Mouse (Mus musculus) intestine, embryonic 15.5 days (tissue): ENCODE measurements at regions not wholly inside any gene's neighbourhood (a gene's known extent, or its start where the extent isn't known, plus 50 kb on each side); places are given as distances from the start of the nearest gene placed in this dataset.

Experiments used
- ATAC-seq: fragments of 200-750 bp; cut with Nextera tagmentation; 2 replicates; pipeline ENCODE4 v1.8.0; 2017; ENCODE audit warnings: moderate TSS enrichment, moderate library complexity
- H3K27ac ChIP-seq: fragments of 300-500 bp; sonication (generic); 2 replicates; pipeline ENCODE4 v1.5.1; 2015; ENCODE audit warnings: mild to moderate bottlenecking, inconsistent platforms
- H3K27me3 ChIP-seq: fragments of 300-500 bp; sonication (generic); replicated peaks from 2 replicates; pipeline ENCODE4 v1.6.1; 2015; ENCODE audit warnings: inconsistent platforms
- H3K36me3 ChIP-seq: fragments of 300-500 bp; sonication (generic); 2 replicates; pipeline ENCODE4 v1.6.1; 2015; ENCODE audit warnings: inconsistent platforms
- H3K4me1 ChIP-seq: fragments of 300-500 bp; sonication (generic); replicated peaks from 2 replicates; pipeline ENCODE4 v1.6.1; 2015; ENCODE audit warnings: inconsistent platforms
- H3K4me2 ChIP-seq: fragments of 300-500 bp; sonication (generic); replicated peaks from 2 replicates; pipeline ENCODE4 v1.6.1; 2015; ENCODE audit warnings: mild to moderate bottlenecking, inconsistent platforms
- H3K4me3 ChIP-seq: fragments of 300-500 bp; sonication (generic); replicated peaks from 2 replicates; pipeline ENCODE4 v1.5.1; 2015; ENCODE audit warnings: inconsistent platforms
- H3K9ac ChIP-seq: fragments of 300-500 bp; sonication (generic); 2 replicates; pipeline ENCODE4 v1.6.1; 2015; ENCODE audit warnings: inconsistent platforms
- H3K9me3 ChIP-seq: fragments of 300-500 bp; sonication (generic); 2 replicates; pipeline ENCODE4 v1.6.1; 2016; ENCODE audit warnings: inconsistent platforms
- WGBS: fragments of 180-500 bp; shearing (Covaris S2); methylation state at CpG from one replicate; pipeline ENCODE4 v1.1.7; 2015; 5-methylcytosine and 5-hydroxymethylcytosine counted together

- H3K27ac ChIP-seq = no peak overlapping the region
- H3K4me1 ChIP-seq = no peaks in the 10 kb centered on the region
- 60% methylated on average over 4 of the region's 4 CpGs for WGBS
- no peaks in the 10 kb centered on the region for H3K27me3 ChIP-seq
- no peak overlapping the region for H3K4me3 ChIP-seq
- H3K9ac ChIP-seq = no peak overlapping the region
- no peaks in the 10 kb centered on the region for H3K9me3 ChIP-seq
- H3K4me2 ChIP-seq = no peak overlapping the region
- H3K36me3 ChIP-seq = no peaks in the 10 kb centered on the region
- no peak for ATAC-seq
Measured at GRCm38 (mm10) chr9:101807249-101807648, 54.4 kb upstream of the 9630041A04Rik start.

- Histone ChIP-seq H3K27me3 (no peaks in the 10 kb centered on the region), H3K9ac (no peak overlapping the region), H3K9me3 (no peaks in the 10 kb centered on the region), H3K4me3 (no peak overlapping the region), H3K27ac (no peak overlapping the region), H3K4me2 (no peak overlapping the region), H3K36me3 (no peaks in the 10 kb centered on the region), H3K4me1 (no peaks in the 10 kb centered on the region)
- WGBS = 37% methylated on average over 1 of the region's 1 CpGs
- no peak for ATAC-seq
Measured at GRCm38 (mm10) chr9:101796718-101797117, 64.9 kb upstream of the 9630041A04Rik start.

DNA sequence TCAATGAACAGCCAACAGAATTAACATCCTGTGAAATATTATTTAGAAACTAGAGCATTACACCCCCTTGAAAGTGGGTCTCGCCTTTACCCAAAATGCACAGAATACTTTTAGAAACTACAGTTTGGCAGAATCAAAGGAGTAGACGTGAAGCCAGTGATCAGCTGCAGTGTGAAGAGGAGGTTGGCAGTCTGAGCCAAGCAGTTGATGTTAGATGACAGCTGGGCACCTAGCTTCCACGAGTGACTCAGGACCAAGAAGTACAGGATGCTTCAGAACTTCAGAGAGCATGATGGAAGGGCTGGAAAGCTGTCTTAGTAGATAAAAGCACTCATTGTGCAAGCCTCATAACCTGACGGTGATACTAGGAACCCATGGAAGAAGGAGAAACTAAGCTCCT is 65.6 kb upstream of the 9630041A04Rik start:
- Histone ChIP-seq H3K36me3 (no peaks in the 10 kb centered on the region), H3K9me3 (no peaks in the 10 kb centered on the region), H3K9ac (no peak overlapping the region), H3K27ac (no peak overlapping the region), H3K4me3 (no peak overlapping the region), H3K4me2 (no peak overlapping the region), H3K4me1 (no peaks in the 10 kb centered on the region), H3K27me3 (no peaks in the 10 kb centered on the region)
- WGBS = 73% methylated on average over 4 of the region's 4 CpGs
- no peak for ATAC-seq

DNA sequence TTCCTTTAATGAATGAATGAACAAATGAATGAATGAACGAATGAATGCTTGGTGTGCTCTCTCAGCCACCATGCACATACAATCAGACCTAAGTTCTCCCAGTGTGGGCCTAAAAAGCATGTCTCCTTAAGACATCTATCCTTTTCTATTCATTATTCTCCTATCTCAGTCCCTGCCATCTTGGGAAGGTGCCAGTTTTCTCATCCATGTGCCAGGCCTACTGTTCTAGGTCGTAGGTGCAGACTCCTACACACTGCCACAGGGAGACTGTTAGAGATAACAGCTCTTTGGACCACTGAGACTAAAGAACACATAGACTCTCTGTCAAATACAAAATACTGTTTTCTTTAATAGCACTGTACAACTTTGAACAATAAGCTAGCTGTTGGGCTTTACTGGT is 66.2 kb upstream of the 9630041A04Rik start:
- no peaks in the 10 kb centered on the region for H3K27me3 ChIP-seq
- H3K4me3 ChIP-seq = no peak overlapping the region
- H3K4me2 ChIP-seq = no peak overlapping the region
- no peaks in the 10 kb centered on the region for H3K4me1 ChIP-seq
- H3K27ac ChIP-seq = no peak overlapping the region
- no peak for ATAC-seq
- H3K9ac ChIP-seq = no peak overlapping the region
- no peaks in the 10 kb centered on the region for H3K36me3 ChIP-seq
- H3K9me3 ChIP-seq = no peaks in the 10 kb centered on the region
- 76% methylated on average over 2 of the region's 2 CpGs for WGBS

GRCm38 (mm10) chr9:101790936-101791335 is 70.7 kb upstream of the 9630041A04Rik start:
- 53% methylated on average over 1 of the region's 1 CpGs for WGBS
- Histone ChIP-seq H3K27me3 (no peaks in the 10 kb centered on the region), H3K27ac (no peak overlapping the region), H3K9me3 (no peaks in the 10 kb centered on the region), H3K4me3 (no peak overlapping the region), H3K4me2 (no peak overlapping the region), H3K4me1 (no peaks in the 10 kb centered on the region), H3K9ac (no peak overlapping the region), H3K36me3 (no peaks in the 10 kb centered on the region)
- no peak for ATAC-seq

DNA sequence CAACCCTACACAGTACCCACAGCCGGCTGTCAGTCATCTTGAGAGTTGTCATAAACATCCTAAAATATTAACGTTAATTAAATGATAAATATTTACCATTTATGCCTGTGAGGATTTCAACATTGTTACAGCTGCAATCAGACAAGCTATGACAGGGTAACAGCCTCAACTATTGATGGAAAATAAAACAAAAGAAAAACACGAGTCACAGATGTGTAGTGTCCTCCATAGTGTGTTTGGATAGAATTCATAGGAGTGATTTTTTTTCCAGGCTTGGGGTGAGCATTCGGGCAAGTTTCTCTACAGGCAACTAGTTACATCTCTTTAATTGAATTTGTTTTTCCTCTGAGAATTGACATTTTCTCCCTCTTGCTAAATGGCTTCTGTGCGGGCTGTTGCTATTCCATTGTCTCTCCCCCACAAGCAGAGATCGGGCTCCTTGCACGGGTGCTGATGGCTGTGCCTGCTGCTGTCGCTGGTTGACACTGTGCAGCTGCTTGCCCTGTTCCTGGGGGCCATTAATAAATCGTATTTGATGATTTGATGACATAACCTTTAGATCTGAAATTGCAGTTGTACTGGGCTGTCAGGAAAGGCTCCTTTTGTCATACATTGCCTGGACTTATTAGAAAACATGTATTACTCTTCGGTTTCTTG is 120.6 kb upstream of the 9630041A04Rik start:
- WGBS = 39% methylated on average over 10 of the region's 10 CpGs
- peak; percentile 47; the same call in 1 of the 2 replicates for ATAC-seq
- Histone ChIP-seq H3K4me3 (no peak overlapping the region), H3K9ac (no peak overlapping the region), H3K36me3 (no peaks in the 10 kb centered on the region), H3K4me2 (no peak overlapping the region), H3K27ac (no peak overlapping the region), H3K4me1 (0 out of 2 replicates have a peak, but pooled peaks cover 5% of the 10 kb centered on the region), H3K27me3 (no peaks in the 10 kb centered on the region), H3K9me3 (no peaks in the 10 kb centered on the region)

DNA sequence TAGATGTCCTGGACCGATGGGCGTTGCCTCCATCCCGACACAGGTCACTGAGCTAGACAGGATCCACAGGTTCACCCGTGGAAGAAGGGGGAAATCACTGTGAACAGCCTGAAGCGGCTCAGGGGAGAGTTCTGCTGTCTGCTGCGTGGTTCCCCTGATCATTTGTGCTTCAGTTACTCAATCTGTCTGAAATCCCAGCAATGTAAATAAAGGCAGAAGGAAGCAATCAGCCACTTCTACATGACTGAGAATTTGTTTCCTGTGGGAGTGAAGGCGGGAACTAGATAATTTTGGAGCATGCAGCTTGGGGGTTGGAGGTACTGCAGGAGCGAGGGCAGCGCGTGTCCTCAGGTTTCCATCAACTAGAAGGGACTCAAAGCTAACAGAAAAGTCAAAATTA is 122.3 kb upstream of the 9630041A04Rik start:
- no peak overlapping the region for H3K27ac ChIP-seq
- WGBS = 43% methylated on average over 10 of the region's 10 CpGs
- peak; percentile 49; the same call in 1 of the 2 replicates for ATAC-seq

DNA sequence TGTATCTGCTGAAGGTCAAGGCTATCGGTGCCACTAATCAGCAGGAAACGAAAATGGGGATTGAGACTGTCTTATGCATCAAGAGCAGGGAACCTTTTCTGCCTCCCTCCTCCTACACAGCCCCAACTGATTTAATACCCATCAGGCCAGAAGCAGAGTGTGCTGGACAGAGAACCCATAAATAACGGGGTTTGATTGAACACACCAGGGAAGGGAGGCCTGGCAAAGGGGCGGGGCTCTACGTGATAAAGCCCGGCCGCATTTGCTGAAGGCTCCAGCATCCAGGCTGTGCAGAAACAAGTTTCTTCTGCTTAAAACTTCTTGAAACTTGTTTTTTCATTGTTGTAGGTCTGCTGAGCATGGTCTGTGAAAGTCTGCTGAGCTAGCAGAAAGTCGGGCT is 127.4 kb upstream of the 9630041A04Rik start:
- Histone ChIP-seq H3K9ac (no peak overlapping the region), H3K27ac (no peak overlapping the region), H3K4me1 (0 out of 2 replicates have a peak, but pooled peaks cover 6% of the 10 kb centered on the region), H3K36me3 (no peaks in the 10 kb centered on the region), H3K4me2 (0 out of 2 replicates have a peak overlapping the region, but pooled peaks have one; percentile 7), H3K9me3 (no peaks in the 10 kb centered on the region), H3K27me3 (no peaks in the 10 kb centered on the region), H3K4me3 (no peak overlapping the region)
- no peak for ATAC-seq
- WGBS = 36% methylated on average over 8 of the region's 8 CpGs

More for the DNA sequence above, 122.3 kb upstream of the 9630041A04Rik start:
- H3K4me1 ChIP-seq = 0 out of 2 replicates have a peak, but pooled peaks cover 5% of the 10 kb centered on the region
- H3K36me3 ChIP-seq = no peaks in the 10 kb centered on the region
- H3K4me2 ChIP-seq = no peak overlapping the region
- no peaks in the 10 kb centered on the region for H3K27me3 ChIP-seq
- no peaks in the 10 kb centered on the region for H3K9me3 ChIP-seq
- no peak overlapping the region for H3K9ac ChIP-seq
- H3K4me3 ChIP-seq = no peak overlapping the region

- Histone ChIP-seq H3K27me3 (no peaks in the 10 kb centered on the region), H3K9me3 (no peaks in the 10 kb centered on the region), H3K9ac (no peak overlapping the region), H3K4me1 (0 out of 2 replicates have a peak, but pooled peaks cover 6% of the 10 kb centered on the region), H3K4me3 (no peak overlapping the region), H3K4me2 (no peak overlapping the region), H3K36me3 (no peaks in the 10 kb centered on the region), H3K27ac (no peak overlapping the region)
- WGBS = 47% methylated on average over 14 of the region's 14 CpGs
- ATAC-seq = no peak
Measured at GRCm38 (mm10) chr9:101733611-101734225, 127.9 kb upstream of the 9630041A04Rik start.

DNA sequence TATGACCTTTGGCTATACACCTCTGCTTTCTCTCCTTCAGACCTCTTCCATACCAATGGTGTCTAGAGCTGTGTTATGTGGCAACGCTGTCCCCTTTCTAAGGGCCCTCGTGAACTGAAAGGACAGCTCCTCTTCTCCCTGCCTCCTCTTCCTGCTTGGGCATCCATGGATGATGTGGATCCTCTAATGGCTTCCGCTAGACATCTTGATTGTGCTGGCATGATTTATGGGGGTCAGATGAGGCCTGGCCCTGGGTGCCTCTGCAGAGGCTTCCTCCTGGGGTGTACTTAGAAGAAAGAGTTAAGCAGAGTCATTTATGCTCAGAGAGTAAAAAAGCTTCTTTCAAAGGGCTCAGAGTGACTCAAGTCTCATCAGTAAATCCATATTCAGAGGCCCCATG is 131.5 kb upstream of the 9630041A04Rik start:
- Histone ChIP-seq H3K27ac (no peak overlapping the region), H3K4me1 (0 out of 2 replicates have a peak, but pooled peaks cover 6% of the 10 kb centered on the region), H3K9me3 (no peaks in the 10 kb centered on the region), H3K9ac (no peak overlapping the region), H3K36me3 (no peaks in the 10 kb centered on the region), H3K27me3 (no peaks in the 10 kb centered on the region), H3K4me2 (no peak overlapping the region), H3K4me3 (no peak overlapping the region)
- no peak for ATAC-seq
- WGBS = 35% methylated on average over 3 of the region's 3 CpGs

GRCm38 (mm10) chr9:101717911-101718310 is 143.7 kb upstream of the 9630041A04Rik start:
- no peaks in the 10 kb centered on the region for H3K4me1 ChIP-seq
- ATAC-seq = no peak
- no peak overlapping the region for H3K9ac ChIP-seq
- H3K4me3 ChIP-seq = no peak overlapping the region
- no peak overlapping the region for H3K4me2 ChIP-seq
- H3K27ac ChIP-seq = no peak overlapping the region
- H3K9me3 ChIP-seq = no peaks in the 10 kb centered on the region
- no peaks in the 10 kb centered on the region for H3K27me3 ChIP-seq
- no peaks in the 10 kb centered on the region for H3K36me3 ChIP-seq
- WGBS = 30% methylated on average over 2 of the region's 2 CpGs

DNA sequence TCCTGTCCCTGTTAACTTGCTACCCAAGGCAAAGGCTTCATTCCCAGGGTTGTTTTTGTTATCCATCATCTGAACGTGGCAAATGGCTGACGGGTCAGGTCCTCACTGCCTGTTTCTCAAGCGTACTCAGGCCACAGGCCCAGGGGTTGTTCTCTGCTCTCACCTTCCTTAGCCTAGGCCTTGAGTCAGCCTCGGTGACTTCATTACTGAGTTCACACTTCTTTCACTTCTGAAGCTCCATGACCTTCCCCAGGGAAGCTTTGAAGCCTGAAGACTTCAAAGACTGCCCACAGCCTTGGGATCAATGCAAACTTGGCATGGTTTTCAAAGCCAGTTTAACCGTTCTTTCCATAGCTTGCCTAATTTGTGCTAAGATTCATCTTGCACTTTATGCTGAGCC is 145.3 kb upstream of the 9630041A04Rik start:
- H3K27me3 ChIP-seq = no peaks in the 10 kb centered on the region
- 55% methylated on average over 5 of the region's 5 CpGs for WGBS
- no peaks in the 10 kb centered on the region for H3K9me3 ChIP-seq
- no peak overlapping the region for H3K9ac ChIP-seq
- ATAC-seq = no peak
- H3K27ac ChIP-seq = no peak overlapping the region
- no peaks in the 10 kb centered on the region for H3K36me3 ChIP-seq
- H3K4me3 ChIP-seq = no peak overlapping the region
- H3K4me1 ChIP-seq = no peaks in the 10 kb centered on the region
- H3K4me2 ChIP-seq = no peak overlapping the region

DNA sequence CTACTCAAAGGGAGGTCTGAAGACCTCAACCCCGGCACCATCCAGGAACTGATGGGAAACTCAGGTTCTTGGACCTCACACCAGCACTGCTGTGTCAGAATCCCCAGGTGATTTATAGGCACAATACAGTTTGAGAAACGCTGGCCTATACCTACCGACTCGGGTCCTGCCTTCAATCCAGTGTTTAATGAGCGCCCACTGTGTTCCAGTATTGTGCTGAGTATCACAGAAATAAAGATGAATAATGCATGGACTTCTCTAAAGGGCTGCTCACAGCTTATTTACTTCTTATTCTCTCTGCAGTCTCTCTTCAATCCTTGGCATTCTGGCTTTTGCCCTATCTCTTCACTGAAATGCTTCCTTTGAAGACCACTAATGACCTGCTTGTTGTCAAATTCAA is 146.8 kb upstream of the 9630041A04Rik start:
- Histone ChIP-seq H3K27ac (no peak overlapping the region), H3K36me3 (no peaks in the 10 kb centered on the region), H3K9ac (no peak overlapping the region), H3K4me1 (no peaks in the 10 kb centered on the region), H3K4me3 (no peak overlapping the region), H3K27me3 (no peaks in the 10 kb centered on the region), H3K9me3 (no peaks in the 10 kb centered on the region), H3K4me2 (no peak overlapping the region)
- WGBS = 75% methylated on average over 5 of the region's 5 CpGs
- ATAC-seq = no peak
